Mouse (Mus musculus) heart, adult 9 months (tissue): ENCODE results near the gene Atp6v0e.
A peak's percentile ranks its signal among the peaks of the same experiment; 100 is the strongest.

Experiments used
- DNase-seq, 2 experiments: peaks; one replicate each; pipeline ENCODE4 v3.0.0; 2022; ENCODE audit warnings: low spot score in 2 of 2

The Atp6v0e gene

GRCm38 (mm10) chr17:26639791-26640190 lies 23.2 kb upstream of the Atp6v0e start:
- DNase-seq: no peak

GRCm38 (mm10) chr17:26640286-26640740 lies 22.7 kb upstream of the Atp6v0e start:
- DNase-seq: no peak

GRCm38 (mm10) chr17:26643456-26643855 lies 19.6 kb upstream of the Atp6v0e start:
- DNase-seq: no peak

DNA sequence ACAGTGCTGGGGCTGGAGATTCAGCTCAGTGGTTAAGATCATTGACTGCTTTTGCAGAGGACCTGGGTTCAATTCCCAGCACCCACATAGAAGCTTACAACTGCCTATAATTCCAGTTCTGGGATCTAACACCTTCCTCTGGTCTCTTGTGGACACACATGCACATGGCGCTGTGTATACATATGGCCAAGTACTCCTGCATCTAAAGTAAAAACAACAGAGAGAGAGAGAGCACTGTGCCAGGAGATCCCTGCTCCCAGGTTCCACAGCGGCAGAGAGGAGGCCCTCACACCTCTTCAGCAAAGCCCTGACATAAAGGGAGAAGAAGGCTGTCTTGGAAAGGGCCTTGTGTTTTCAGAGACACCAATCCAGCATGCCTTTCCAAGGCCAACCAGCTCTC lies 19.0 kb upstream of the Atp6v0e start:
- no peak for DNase-seq

DNA sequence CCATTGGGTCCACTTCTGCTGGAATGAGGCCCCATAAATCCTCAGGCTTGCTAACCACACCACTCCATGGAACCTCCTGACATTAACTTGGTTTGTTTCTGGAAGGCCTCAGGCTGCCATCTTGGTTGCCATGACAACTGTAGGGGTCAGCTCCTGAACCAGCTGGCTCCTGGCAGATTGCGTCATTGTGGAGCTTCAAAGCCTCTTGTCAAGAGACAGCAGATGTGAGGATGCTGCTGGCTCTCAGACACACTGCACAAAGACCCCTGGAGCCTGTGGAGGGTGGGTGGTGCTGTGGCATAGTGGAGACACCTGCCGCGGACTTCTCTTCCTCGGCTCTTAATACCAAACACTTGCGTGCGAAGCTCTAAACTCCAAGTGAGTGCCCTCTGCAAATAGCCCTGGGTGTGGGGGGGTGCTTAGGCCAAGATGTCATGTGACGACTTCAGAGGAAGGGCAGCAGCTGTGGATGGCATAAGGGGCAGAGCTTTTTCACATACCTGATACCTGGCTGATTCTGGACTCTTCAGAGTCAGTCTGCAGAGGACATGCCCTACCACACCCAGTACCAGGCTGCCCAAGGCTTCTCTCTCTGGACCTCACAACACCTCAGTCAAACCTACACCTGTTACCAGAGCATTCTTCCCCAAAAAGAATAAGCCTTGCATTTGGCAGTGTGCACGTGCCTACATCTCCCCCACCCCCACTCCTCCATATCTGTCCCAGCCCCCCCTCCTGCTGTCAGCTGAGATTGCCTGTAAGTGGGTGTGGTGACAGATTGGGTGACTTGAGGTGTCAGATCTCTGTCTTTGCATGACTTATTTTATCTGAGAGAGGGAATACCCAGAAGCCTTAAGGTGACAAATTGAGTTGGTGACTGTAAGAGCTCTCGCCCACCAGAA lies 18.3 kb upstream of the Atp6v0e start:
- DNase-seq: no peak

GRCm38 (mm10) chr17:26645411-26645854 lies 17.6 kb upstream of the Atp6v0e start:
- peak in 1 of 2 experiments; percentile 30 for DNase-seq

DNA sequence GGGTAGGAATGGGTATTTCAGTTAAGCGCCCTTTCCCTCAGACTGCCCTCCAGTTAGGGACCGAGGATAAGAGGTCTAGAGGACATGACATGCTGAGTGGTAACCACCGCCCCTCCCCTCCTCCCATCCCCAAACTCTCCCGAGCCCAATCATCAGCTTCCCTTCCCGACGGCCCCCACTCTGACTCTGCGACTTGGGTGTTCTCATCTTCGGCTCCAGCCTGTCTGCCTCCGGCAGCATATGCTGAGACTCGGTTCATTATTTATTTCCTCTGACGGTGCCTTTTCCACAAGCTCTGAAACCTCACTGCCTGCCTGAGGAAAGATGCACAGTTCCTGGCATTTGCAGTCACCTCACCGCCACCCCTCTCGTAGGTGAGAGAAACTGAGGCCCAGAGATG lies 15.7 kb upstream of the Atp6v0e start:
- no peak for DNase-seq

- no peak for DNase-seq
These were observed 13.5 kb upstream of the Atp6v0e start for GRCm38 (mm10) chr17:26649565-26649964.

GRCm38 (mm10) chr17:26650451-26651363 lies 12.3 kb upstream of the Atp6v0e start:
- DNase-seq: no peak

DNA sequence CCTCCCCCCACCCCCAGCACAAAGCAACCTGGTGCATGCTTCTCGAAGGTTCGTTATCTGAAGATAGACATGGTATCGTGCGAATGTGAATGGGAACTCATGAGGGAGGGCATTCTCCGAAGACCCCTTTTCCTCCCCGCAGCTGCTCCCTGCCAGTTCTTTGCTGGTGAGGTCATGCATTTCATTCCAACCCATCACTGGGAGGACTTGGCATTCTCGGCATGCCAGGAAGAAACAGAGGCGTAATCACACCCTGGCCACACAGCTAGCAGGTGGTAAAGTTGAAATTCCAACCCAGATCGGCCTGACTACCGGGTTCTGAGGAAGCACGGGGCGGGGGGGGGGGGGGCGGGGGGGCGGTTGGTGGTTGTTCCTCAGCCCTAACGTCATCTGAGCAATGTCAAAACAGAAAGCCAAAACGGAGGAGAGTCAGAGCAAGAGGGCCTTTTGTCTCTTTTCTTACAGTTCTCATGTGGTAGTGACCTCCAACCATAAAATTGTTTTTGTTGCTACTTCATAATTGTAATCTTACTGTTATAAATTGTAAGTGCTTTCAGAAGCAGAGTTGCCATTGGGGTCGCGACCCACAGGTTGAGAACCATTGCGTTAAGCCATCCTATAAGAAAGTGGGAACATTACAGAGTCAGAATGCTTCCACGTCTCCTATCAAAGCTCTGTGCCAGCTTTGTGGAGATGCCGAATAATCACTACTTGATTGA lies 4.0 kb upstream of the Atp6v0e start:
- DNase-seq: no peak

DNA sequence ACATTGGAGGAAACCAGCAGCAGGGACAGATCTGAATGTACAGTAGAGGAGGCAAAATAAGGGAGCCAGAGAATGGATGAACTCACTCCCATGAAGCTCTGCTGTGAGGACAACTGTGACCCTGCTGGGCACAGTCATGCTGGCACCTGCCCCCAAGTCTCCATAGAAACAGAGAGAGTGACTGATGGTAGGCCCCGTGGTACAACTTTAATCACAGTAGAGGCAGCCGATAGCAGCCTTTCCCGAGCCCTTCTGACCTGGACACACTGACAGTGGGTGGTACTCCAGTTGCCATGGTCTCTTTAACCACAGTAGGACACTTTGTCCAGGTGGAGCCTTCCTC lies 3.5 kb upstream of the Atp6v0e start:
- no peak for DNase-seq

DNA sequence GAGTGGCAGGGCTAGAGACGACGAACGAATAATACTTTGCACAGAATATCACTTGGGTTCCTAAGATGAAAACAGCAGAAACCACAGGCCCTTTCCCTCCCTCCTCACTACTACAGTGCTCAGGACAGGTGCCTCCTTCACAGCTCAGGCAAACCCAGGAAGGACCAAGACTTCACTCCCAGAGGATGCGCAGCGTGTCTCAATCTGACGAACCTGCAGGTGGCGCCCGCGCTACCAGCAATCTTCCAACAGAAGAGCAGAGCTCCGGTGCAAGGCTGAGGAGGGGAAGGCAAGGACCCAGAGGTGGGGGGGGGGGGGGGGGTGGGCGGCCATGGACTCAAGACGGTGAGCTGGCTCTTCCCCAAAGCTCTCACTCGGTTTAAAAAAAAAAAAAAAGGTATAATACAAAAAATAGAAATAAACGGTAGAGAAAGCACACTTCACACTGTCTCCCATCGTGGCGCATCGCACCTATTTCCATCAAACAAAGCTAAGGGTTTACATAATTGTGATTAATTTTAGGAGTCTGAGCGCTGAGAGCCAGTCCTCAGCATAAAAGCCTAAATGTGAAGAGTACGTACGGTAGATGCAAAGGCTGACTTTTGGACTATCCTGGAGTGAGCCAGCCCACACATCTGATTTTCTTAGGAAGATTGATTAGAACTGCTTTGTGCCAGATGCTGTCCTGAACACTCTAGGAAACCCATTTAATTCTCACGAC lies 2.7 kb upstream of the Atp6v0e start:
- DNase-seq: peak; percentile 64 to 67

DNA sequence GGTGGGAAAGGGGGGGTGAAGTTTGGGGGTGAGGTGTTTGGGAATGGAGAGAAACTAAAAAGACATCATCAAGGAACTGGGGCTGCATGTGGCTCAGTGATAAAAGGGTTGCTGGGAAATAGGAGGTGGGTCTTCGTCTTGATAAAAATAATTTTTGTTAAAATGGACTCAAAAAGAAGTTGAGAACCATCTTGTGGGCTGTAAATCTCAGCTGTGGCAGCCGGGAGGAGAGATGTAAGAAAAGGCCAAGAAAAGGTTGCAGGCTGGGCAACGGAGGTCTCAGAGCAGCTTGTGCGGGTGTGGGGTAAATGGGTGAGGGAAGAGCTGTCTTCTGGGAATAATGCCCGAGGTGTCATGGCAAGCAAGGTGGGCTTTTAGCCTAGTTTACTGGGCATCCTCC lies 827 bp upstream of the Atp6v0e start:
- DNase-seq: no peak

- DNase-seq: no peak
These were observed 2.6 kb downstream of the Atp6v0e start for GRCm38 (mm10) chr17:26665600-26665999.

DNA sequence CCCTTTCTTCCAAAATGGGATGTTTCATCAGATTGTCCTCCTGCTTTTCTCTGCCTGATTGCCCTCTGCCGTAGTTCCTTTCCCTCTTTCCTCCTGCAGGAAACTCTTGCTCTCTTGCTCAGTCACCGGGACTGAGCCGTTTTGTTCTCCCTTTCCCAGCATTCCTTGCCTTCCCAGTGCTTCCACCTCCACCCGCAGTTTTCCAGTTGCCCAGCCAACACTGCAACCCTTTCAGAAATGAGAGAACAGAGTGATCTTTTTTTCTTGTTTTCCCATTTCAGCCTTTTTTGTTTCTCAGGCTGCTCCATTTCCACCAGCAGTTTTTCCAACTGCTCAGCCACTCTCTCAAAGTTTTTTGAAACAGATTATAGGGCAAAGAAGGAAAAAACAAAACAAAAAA lies 8.2 kb downstream of the Atp6v0e start:
- DNase-seq: no peak

- DNase-seq: no peak
These were observed 12.8 kb downstream of the Atp6v0e start for GRCm38 (mm10) chr17:26675845-26676244.

DNA sequence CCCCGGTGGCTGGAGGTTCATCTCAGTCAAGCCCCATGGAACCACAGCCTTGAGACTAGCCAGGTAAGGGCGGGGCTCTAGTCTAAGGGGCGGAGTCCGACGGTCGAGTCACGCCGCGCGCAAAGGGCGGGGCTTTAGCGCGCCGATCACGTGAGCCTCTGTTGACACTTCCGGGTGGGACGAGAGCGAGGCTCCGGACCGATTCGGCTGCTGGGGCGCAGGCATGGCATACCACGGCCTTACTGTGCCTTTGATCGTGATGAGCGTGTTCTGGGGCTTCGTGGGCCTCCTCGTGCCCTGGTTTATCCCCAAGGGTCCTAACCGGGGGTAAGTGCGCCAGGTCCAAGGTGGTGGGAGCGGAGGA lies 13.2 kb downstream of the Atp6v0e start:
- DNase-seq: peak; percentile 85 to 87

DNA sequence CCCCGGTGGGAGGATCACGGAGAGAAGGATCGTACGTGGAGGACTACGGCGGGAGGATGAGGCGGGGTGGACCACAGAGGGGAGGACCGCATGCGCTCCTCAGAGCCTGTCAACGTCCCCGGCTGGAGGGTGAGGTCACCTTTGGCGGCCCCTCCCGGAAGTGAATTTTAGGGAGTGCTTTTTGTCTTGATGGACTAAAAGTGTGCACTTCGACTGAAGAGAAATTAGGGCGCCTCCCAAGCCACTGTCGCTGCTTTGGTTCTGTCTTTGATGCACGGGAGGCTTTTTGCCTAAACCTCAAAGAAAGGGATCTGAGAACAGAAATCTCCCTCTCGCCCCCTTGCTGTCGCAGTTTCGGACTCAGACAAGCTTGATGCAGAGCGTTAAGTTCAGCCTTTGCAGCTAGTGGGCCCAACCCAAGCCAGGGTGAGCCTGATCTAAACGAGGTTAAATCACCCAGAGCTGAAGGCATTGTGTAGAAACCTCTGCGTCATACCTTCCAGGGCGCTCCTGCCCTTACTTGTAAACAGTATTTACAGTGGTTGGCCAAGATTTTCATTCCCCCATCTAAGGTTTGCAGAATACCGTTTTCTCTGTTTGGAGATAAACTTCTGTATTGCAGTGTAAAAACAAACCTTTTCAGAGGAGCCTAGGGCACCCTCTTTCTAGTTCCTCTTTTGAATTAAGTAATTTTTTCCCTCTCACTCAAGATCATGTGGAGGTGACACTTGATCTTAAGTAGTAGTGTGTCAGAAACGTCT lies 13.8 kb downstream of the Atp6v0e start:
- DNase-seq: peak; percentile 83 to 87

DNA sequence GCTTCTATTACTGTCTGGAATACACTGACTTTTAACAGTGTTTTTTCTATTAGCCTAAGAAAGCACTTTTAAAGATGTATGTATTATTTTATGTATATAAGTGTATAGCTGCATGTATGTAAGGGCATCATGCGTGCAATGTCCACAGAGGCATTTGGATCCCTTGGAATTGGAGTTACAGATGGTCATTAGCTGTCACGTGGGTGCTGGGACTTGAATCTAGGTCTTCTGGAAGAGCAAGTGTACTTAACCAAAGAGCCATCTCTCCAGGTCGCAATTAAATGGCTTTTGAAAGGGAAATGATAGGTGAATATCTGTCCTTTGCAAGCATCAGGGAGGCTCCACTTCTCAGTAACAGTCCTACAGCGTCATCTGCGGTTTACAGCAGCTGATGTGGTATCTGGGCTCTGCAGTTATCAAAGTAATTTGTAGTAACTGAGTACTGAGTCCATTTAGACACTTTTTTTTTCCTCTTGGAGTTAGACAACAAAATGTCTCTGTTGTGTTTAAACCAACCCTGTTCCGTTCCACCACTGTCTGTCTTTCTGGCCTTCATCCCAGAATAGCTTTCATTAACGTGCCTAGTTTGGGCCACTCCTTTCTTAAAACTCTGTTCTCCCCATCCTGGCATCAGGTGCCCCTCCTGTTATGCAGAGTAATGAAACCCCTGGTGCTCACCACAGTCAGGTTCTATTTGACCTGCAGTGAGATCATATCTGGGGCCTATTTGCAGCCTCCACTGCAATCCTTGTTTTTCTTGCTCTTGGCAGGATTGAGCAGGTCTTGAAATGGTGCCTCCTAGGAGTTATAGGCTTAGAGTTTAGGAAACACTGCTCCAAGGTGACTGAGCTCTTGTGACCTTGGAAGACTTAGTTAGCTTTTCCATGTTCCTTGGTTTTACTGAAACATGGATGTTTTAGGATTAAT lies 14.9 kb downstream of the Atp6v0e start:
- no peak for DNase-seq
